Mouse (Mus musculus): ENCODE results near the gene Mrgprd. TPM values are rescaled to one million over a fixed set of nuclear protein-coding genes. Genes with fewer than 3 reads are reported as not detected.

The Mrgprd gene
- polyA plus RNA-seq, 2 experiments = not detected

- 65% methylated on average over 3 of the region's 3 CpGs for WGBS
- H3K9ac ChIP-seq (ENCODE audit: low read depth, low read length, severe bottlenecking) = no peak overlapping the region
- no peaks in the 10 kb centered on the region for H3K9me3 ChIP-seq (ENCODE audit: control insufficient read depth, low read length)
- H3K27me3 ChIP-seq (ENCODE audit: control insufficient read depth, insufficient read depth, low read length) = no peaks in the 10 kb centered on the region
- H3K27ac ChIP-seq (replicated peaks; ENCODE audit: low read depth, low read length) = no peak overlapping the region
- DNase-seq (ENCODE audit: low spot score) = no peak
- TF ChIP-seq POLR2A (IDR thresholded peaks at IDR 0.05; ENCODE audit: borderline replicate concordance, extremely low read depth, insufficient read depth, insufficient read length) = no peak
- peaks cover 26% of the 10 kb centered on the region for H3K4me1 ChIP-seq (ENCODE audit: control insufficient read depth, insufficient read depth, low read length)
- ATAC-seq (ENCODE audit: low FRiP score, low read depth) = no peak
- H3K4me3 ChIP-seq (replicated peaks; ENCODE audit: low read length) = no peak overlapping the region
- H3K36me3 ChIP-seq (ENCODE audit: control insufficient read depth, insufficient read depth, low read length) = no peaks in the 10 kb centered on the region
- H3K4me2 ChIP-seq (replicated peaks; ENCODE audit: low read depth, low read length, severe bottlenecking) = no peak overlapping the region
Measured at GRCm38 (mm10) chr7:145298666-145299490, 15.8 kb upstream of the Mrgprd start.

DNA sequence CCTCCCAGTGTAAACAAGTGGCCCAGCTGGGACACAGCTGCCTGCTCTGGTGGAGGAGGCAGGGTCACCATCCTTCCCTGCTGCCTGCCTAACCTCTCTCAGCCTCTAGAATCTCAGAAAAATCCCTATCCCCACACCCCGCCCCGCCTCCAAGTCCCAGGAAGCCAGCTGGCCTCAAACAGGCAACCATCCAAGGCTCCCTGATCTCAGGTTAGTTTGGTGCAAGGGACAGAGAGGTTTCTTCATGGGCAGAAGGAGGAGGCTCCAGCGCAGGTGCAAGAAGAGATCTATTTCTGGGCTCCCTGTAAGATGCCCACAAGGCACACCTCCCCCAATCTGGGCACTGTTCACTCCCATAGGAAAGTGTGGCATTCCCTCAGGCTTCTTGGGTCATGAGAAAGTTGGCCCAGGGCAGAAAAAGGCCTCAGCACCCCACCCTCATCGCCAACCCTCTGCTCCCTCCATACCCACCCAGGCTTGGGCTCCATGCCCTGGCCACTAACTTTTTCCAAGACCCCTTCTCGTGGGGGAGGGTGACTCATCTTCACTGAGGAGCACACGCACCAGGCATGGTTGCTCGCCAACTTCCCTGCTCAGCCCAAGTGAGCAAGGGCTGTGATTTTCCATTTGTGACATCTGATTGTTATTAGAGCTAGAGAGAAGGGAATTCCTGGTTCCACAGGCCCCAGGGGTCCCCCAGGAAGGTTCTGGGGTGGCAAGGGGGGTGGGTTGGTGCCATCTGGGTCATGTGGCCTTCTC is 14.9 kb upstream of the Mrgprd start:
- DNase-seq (ENCODE audit: low spot score) (peak; percentile 59), ATAC-seq (ENCODE audit: low FRiP score, low read depth) (no peak)
- no peak for TF ChIP-seq POLR2A (IDR thresholded peaks at IDR 0.05; ENCODE audit: borderline replicate concordance, extremely low read depth, insufficient read depth, insufficient read length)
- no peaks in the 10 kb centered on the region for H3K36me3 ChIP-seq (ENCODE audit: control insufficient read depth, insufficient read depth, low read length)
- H3K4me2 ChIP-seq (replicated peaks; ENCODE audit: low read depth, low read length, severe bottlenecking) = no peak overlapping the region
- no peak overlapping the region for H3K9ac ChIP-seq (ENCODE audit: low read depth, low read length, severe bottlenecking)
- no peak overlapping the region for H3K27ac ChIP-seq (replicated peaks; ENCODE audit: low read depth, low read length)
- no peak overlapping the region for H3K4me3 ChIP-seq (replicated peaks; ENCODE audit: low read length)
- H3K4me1 ChIP-seq (ENCODE audit: control insufficient read depth, insufficient read depth, low read length) = peaks cover 26% of the 10 kb centered on the region
- whole genome bisulfite sequencing = 63% methylated on average over 7 of the region's 7 CpGs
- no peaks in the 10 kb centered on the region for H3K9me3 ChIP-seq (ENCODE audit: control insufficient read depth, low read length)
- H3K27me3 ChIP-seq (ENCODE audit: control insufficient read depth, insufficient read depth, low read length) = no peaks in the 10 kb centered on the region

- Histone ChIP-seq H3K4me2 (replicated peaks; ENCODE audit: low read depth, low read length, severe bottlenecking) (no peak within 1 kb of the TSS), H3K9me3 (ENCODE audit: control insufficient read depth, low read length) (no peaks in the 10 kb centered on the region), H3K27me3 (ENCODE audit: control insufficient read depth, insufficient read depth, low read length) (no peaks in the 10 kb centered on the region), H3K36me3 (ENCODE audit: control insufficient read depth, insufficient read depth, low read length) (no peaks in the 10 kb centered on the region), H3K27ac (replicated peaks; ENCODE audit: low read depth, low read length) (no peak within 1 kb of the TSS), H3K4me3 (replicated peaks; ENCODE audit: low read length) (0 out of 2 replicates have a peak within 1 kb of the TSS, but pooled peaks have one; percentile 1), H3K9ac (ENCODE audit: low read depth, low read length, severe bottlenecking) (no peak within 1 kb of the TSS), H3K4me1 (ENCODE audit: control insufficient read depth, insufficient read depth, low read length) (peaks cover 26% of the 10 kb centered on the region)
- no peak for TF ChIP-seq POLR2A (IDR thresholded peaks at IDR 0.05; ENCODE audit: borderline replicate concordance, extremely low read depth, insufficient read depth, insufficient read length)
- DNase-seq (ENCODE audit: low spot score) = peak; percentile 54
- ATAC-seq (ENCODE audit: low FRiP score, low read depth) = no peak
- WGBS = 40% methylated on average over 12 of the region's 13 CpGs
Measured at GRCm38 (mm10) chr7:145300321-145301007, 14.2 kb upstream of the Mrgprd start, which contains the start of gene Mrgprf. Gene Mrgprf, plus strand, starts transcription at chr7:145300828.

DNA sequence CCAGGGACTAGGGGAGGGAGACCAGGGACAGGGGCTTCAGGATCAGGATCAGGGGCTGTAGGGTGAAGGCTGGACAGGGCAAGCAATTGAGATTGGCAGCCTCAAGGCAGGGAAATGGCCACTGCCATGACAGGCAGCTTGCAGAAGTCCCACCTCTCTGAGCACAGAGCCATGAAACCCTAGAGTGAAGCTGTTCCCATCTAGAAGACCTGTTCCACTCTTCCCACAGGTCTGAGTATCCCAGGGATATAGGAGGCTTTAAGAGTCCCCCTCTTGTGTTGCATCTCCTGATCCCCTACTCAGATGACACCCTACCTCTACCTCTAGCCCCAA is 13.7 kb upstream of the Mrgprd start:
- no peaks in the 10 kb centered on the region for H3K9me3 ChIP-seq (ENCODE audit: control insufficient read depth, low read length)
- 0 out of 2 replicates have a peak overlapping the region, but pooled peaks have one; percentile 1 for H3K4me3 ChIP-seq (replicated peaks; ENCODE audit: low read length)
- no peaks in the 10 kb centered on the region for H3K27me3 ChIP-seq (ENCODE audit: control insufficient read depth, insufficient read depth, low read length)
- H3K4me2 ChIP-seq (replicated peaks; ENCODE audit: low read depth, low read length, severe bottlenecking) = no peak overlapping the region
- no peak for ATAC-seq (ENCODE audit: low FRiP score, low read depth)
- peaks cover 26% of the 10 kb centered on the region for H3K4me1 ChIP-seq (ENCODE audit: control insufficient read depth, insufficient read depth, low read length)
- no peak overlapping the region for H3K27ac ChIP-seq (replicated peaks; ENCODE audit: low read depth, low read length)
- H3K36me3 ChIP-seq (ENCODE audit: control insufficient read depth, insufficient read depth, low read length) = no peaks in the 10 kb centered on the region
- DNase-seq (ENCODE audit: low spot score) = no peak
- no peak overlapping the region for H3K9ac ChIP-seq (ENCODE audit: low read depth, low read length, severe bottlenecking)
- TF ChIP-seq POLR2A (IDR thresholded peaks at IDR 0.05; ENCODE audit: borderline replicate concordance, extremely low read depth, insufficient read depth, insufficient read length) = no peak

GRCm38 (mm10) chr7:145301341-145302005 is 13.2 kb upstream of the Mrgprd start:
- no peaks in the 10 kb centered on the region for H3K27me3 ChIP-seq (ENCODE audit: control insufficient read depth, insufficient read depth, low read length)
- no peak overlapping the region for H3K9ac ChIP-seq (ENCODE audit: low read depth, low read length, severe bottlenecking)
- no peaks in the 10 kb centered on the region for H3K36me3 ChIP-seq (ENCODE audit: control insufficient read depth, insufficient read depth, low read length)
- 84% methylated on average over 6 of the region's 6 CpGs for WGBS
- H3K4me1 ChIP-seq (ENCODE audit: control insufficient read depth, insufficient read depth, low read length) = peaks cover 26% of the 10 kb centered on the region
- H3K27ac ChIP-seq (replicated peaks; ENCODE audit: low read depth, low read length) = no peak overlapping the region
- no peaks in the 10 kb centered on the region for H3K9me3 ChIP-seq (ENCODE audit: control insufficient read depth, low read length)
- no peak for ATAC-seq (ENCODE audit: low FRiP score, low read depth)
- H3K4me3 ChIP-seq (replicated peaks; ENCODE audit: low read length) = 0 out of 2 replicates have a peak overlapping the region, but pooled peaks have one; percentile 1
- DNase-seq (ENCODE audit: low spot score) = no peak
- H3K4me2 ChIP-seq (replicated peaks; ENCODE audit: low read depth, low read length, severe bottlenecking) = no peak overlapping the region
- TF ChIP-seq POLR2A (IDR thresholded peaks at IDR 0.05; ENCODE audit: borderline replicate concordance, extremely low read depth, insufficient read depth, insufficient read length) = no peak

Data from limb, embryonic 14.5 days (tissue).